ENCODE assay signal across 14 mouse cellular contexts in the genomic region with DNA sequence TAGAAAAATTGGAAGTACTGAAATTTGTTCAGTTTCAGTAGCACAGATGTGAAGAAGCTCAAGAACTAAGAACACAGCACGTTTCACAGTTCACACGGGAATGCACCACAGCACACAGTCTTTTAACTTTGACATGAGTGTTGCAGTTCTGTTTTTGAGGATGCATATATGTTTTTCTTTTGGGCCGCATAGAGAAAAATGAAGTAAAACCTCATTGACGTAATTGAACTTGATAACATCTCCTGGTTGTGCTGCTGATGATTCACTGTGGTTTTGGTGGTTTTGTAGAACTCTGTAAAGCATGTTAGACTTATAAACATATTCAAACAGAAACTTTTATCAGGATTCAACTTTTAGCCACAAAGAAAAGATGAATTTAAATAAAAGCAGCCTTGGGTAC.
A peak's percentile ranks its signal among the peaks of the same experiment; 100 is the strongest.
DNase-seq lines count a peak whose midpoint lies in the region; ATAC-seq and TF ChIP-seq lines count a peak whose summit lies in the region.
"Had no signal": no experiment of that assay in that cellular context is flagged by ENCODE, and none has a peak within 500 bp of the region (broad histone marks: within the 10 kb centered on the region; RNA-seq: fewer than 3 reads in every experiment).

No protein-coding gene starts in this region.

- no peak overlapping the region for H3K9ac ChIP-seq in lung, postnatal 0 days (replicated peaks; ENCODE audit: low read depth)
- H3K9ac ChIP-seq in MEL (ENCODE audit: control insufficient read depth, low read depth, low read length, poor library complexity, severe bottlenecking): peak overlapping the region; percentile 36; the same call in 1 of the 2 replicates
- H3K9ac ChIP-seq in hindbrain, embryonic 13.5 days: no peak overlapping the region
- H3K9ac ChIP-seq: neural tube, embryonic 15.5 days; stomach, embryonic 15.5 days had no signal

- peak; percentile 18 for DNase-seq in lung, postnatal 0 days (ENCODE audit: low spot score)
- DNase-seq in lung, adult 18-20 months: no peak
- peak; percentile 93 for DNase-seq in MEL (ENCODE audit: low read depth, low spot score)
- peak; percentile 94 for DNase-seq in induced T-regulatory cell, adult 2 months (ENCODE audit: low read depth)
- peak; percentile 38 for DNase-seq in skeletal muscle tissue, adult 2 months (ENCODE audit: low read depth, low spot score)
- no peak for DNase-seq in cerebellum, postnatal 10 days
- no peak for DNase-seq in frontal cortex, postnatal 36 days (ENCODE audit: low spot score in 2 of 2)
- DNase-seq: adrenal gland, postnatal 36 days; cerebellum, adult 9-10 months; kidney, postnatal 36 days had no signal

- no peak for TF ChIP-seq RAD21 in MEL (IDR thresholded peaks at IDR 0.05; ENCODE audit: low read depth, low read length)

- no peak for TF ChIP-seq EP300 in lung, postnatal 0 days (IDR thresholded peaks at IDR 0.05)
- TF ChIP-seq EP300 in MEL (IDR thresholded peaks at IDR 0.05; ENCODE audit: low read depth in 1 of 2, low read length in 2 of 2): peak; percentile 94 to 96

- no peaks in the 10 kb centered on the region for H3K27me3 ChIP-seq in lung, postnatal 0 days (replicated peaks; ENCODE audit: insufficient read depth, low read length)
- H3K27me3 ChIP-seq in MEL (ENCODE audit: control insufficient read depth in 1 of 2, insufficient read depth in 2 of 2, low read length in 2 of 2): no peaks in the 10 kb centered on the region
- no peaks in the 10 kb centered on the region for H3K27me3 ChIP-seq in hindbrain, embryonic 13.5 days
- H3K27me3 ChIP-seq: neural tube, embryonic 15.5 days; stomach, embryonic 15.5 days had no signal

- TF ChIP-seq CTCF in lung, postnatal 0 days (IDR thresholded peaks at IDR 0.05): no peak
- no peak for TF ChIP-seq CTCF in MEL (IDR thresholded peaks at IDR 0.05 in 2 of 3, conservative IDR thresholded peaks at IDR 0.05 in 1 of 3; ENCODE audit: control insufficient read depth in 1 of 3, insufficient read depth in 1 of 3, low read depth in 2 of 3, low read length in 3 of 3, poor library complexity in 1 of 3, severe bottlenecking in 1 of 3)

- no peak for ATAC-seq in lung, postnatal 0 days
- ATAC-seq in hindbrain, embryonic 13.5 days (ENCODE audit: low FRiP score): no peak

- no peak overlapping the region for H3K4me3 ChIP-seq in lung, postnatal 0 days (ENCODE audit: low read depth, low read length)
- H3K4me3 ChIP-seq in MEL (ENCODE audit: control insufficient read depth in 1 of 2, insufficient read depth in 1 of 2, low read depth in 2 of 2, low read length in 2 of 2): peak overlapping the region in 1 of 2 experiments; percentile 50; a peak in 1 of 4 replicates
- no peak overlapping the region for H3K4me3 ChIP-seq in hindbrain, embryonic 13.5 days
- H3K4me3 ChIP-seq: hindbrain, embryonic 10.5 days; neural tube, embryonic 15.5 days; stomach, embryonic 15.5 days had no signal

- H3K79me2 ChIP-seq in MEL (ENCODE audit: control insufficient read depth, insufficient read depth, low read length, poor library complexity): peaks cover 6% of the 10 kb centered on the region

- WGBS in lung, postnatal 0 days: 72% methylated on average over 4 of the region's 4 CpGs
- WGBS in hindbrain, embryonic 13.5 days: 83% methylated on average over 4 of the region's 4 CpGs

- TF ChIP-seq POLR2A in MEL (IDR thresholded peaks at IDR 0.05; ENCODE audit: control insufficient read depth in 1 of 2, insufficient read depth in 1 of 2, low read depth in 1 of 2, low read length in 2 of 2, poor library complexity in 1 of 2): no peak

- H3K4me1 ChIP-seq in lung, postnatal 0 days (ENCODE audit: insufficient read depth, low read depth, low read length): no peaks in the 10 kb centered on the region
- peaks cover 20 to 43% of the 10 kb centered on the region in 2 experiments for H3K4me1 ChIP-seq in MEL (ENCODE audit: control insufficient read depth in 1 of 2, insufficient read depth in 2 of 2, low read length in 2 of 2)
- no peaks in the 10 kb centered on the region for H3K4me1 ChIP-seq in hindbrain, embryonic 13.5 days (replicated peaks)
- H3K4me1 ChIP-seq: hindbrain, embryonic 10.5 days; neural tube, embryonic 15.5 days; stomach, embryonic 15.5 days had no signal

- no peak overlapping the region for H3K27ac ChIP-seq in lung, postnatal 0 days (ENCODE audit: low read length)
- peak overlapping the region; percentile 87 for H3K27ac ChIP-seq in MEL (ENCODE audit: control insufficient read depth, low read depth, low read length)
- H3K27ac ChIP-seq in hindbrain, embryonic 13.5 days: no peak overlapping the region
- H3K27ac ChIP-seq: hindbrain, embryonic 10.5 days; neural tube, embryonic 15.5 days; stomach, embryonic 15.5 days had no signal

- H3K4me2 ChIP-seq in lung, postnatal 0 days (replicated peaks; ENCODE audit: low read depth, low read length): no peak overlapping the region
- no peak overlapping the region for H3K4me2 ChIP-seq in hindbrain, embryonic 13.5 days
- H3K4me2 ChIP-seq: neural tube, embryonic 15.5 days; stomach, embryonic 15.5 days had no signal

- no peaks in the 10 kb centered on the region for H3K36me3 ChIP-seq in lung, postnatal 0 days (ENCODE audit: insufficient read depth, low read length)
- peaks cover 0 to 55% of the 10 kb centered on the region in 2 experiments; a peak in 2 of 4 replicates for H3K36me3 ChIP-seq in MEL (ENCODE audit: control insufficient read depth in 1 of 2, insufficient read depth in 2 of 2, low read length in 2 of 2)
- no peaks in the 10 kb centered on the region for H3K36me3 ChIP-seq in hindbrain, embryonic 13.5 days
- H3K36me3 ChIP-seq: hindbrain, embryonic 10.5 days; neural tube, embryonic 15.5 days; stomach, embryonic 15.5 days had no signal

- H3K9me3 ChIP-seq in lung, postnatal 0 days (ENCODE audit: low read length): no peaks in the 10 kb centered on the region
- H3K9me3 ChIP-seq in MEL (replicated peaks; ENCODE audit: insufficient read depth, low read length): no peaks in the 10 kb centered on the region
- H3K9me3 ChIP-seq in hindbrain, embryonic 13.5 days: no peaks in the 10 kb centered on the region
- H3K9me3 ChIP-seq: hindbrain, embryonic 10.5 days; neural tube, embryonic 15.5 days; stomach, embryonic 15.5 days had no signal

TF ChIP-seq in MEL, 35 proteins besides CTCF, POLR2A, EP300 and RAD21:
- TF ChIP-seq MEF2A (IDR thresholded peaks at IDR 0.05; ENCODE audit: extremely low read depth, insufficient replicate concordance, low read depth, low read length, poor library complexity, severe bottlenecking) (0 out of 2 replicates have a peak, but pooled peaks have one; percentile 14), TCF12 (IDR thresholded peaks at IDR 0.05; ENCODE audit: low read depth, low read length) (peak; percentile 87), GABPA (IDR thresholded peaks at IDR 0.05; ENCODE audit: low read depth, low read length) (no peak), BHLHE40 (IDR thresholded peaks at IDR 0.05; ENCODE audit: borderline replicate concordance, low read depth, low read length) (peak; percentile 86), JUND (IDR thresholded peaks at IDR 0.05; ENCODE audit: low read depth, low read length) (peak; percentile 93), MYC (IDR thresholded peaks at IDR 0.05; ENCODE audit: low read depth, low read length) (peak; percentile 78; the same call in 1 of the 2 replicates), RCOR1 (IDR thresholded peaks at IDR 0.05; ENCODE audit: low read depth, low read length) (peak; percentile 94), MAFK (IDR thresholded peaks at IDR 0.05; ENCODE audit: borderline replicate concordance, low read depth, low read length) (peak; percentile 90), ZKSCAN1 (IDR thresholded peaks at IDR 0.05; ENCODE audit: low read depth, low read length) (no peak), POLR2AphosphoS5 (IDR thresholded peaks at IDR 0.05; ENCODE audit: borderline replicate concordance, low read depth, low read length) (no peak), TAL1 (IDR thresholded peaks at IDR 0.05; ENCODE audit: low read length) (peak; percentile 51), MAX (IDR thresholded peaks at IDR 0.05; ENCODE audit: low read length) (0 out of 2 replicates have a peak, but pooled peaks have one; percentile 30), GATA1 (IDR thresholded peaks at IDR 0.05; ENCODE audit: low read depth, low read length) (peak; percentile 95), TBP (IDR thresholded peaks at IDR 0.05; ENCODE audit: low read depth, low read length) (no peak), SIN3A (IDR thresholded peaks at IDR 0.05; ENCODE audit: low read length) (peak; percentile 94), ETS1 (IDR thresholded peaks at IDR 0.05; ENCODE audit: low read depth, low read length) (peak; percentile 100)

Comparison
In these comparisons a context has a peak if more than half of its experiments do, and no peak if none do; other contexts are left out.
1. DNase-seq: peak in lung, postnatal 0 days (single experiment), MEL (single experiment), induced T-regulatory cell, adult 2 months (single experiment) and skeletal muscle tissue, adult 2 months (single experiment); none in lung, adult 18-20 months (0 of 2), cerebellum, postnatal 10 days (0 of 2) and frontal cortex, postnatal 36 days (0 of 2).